Mouse (Mus musculus) layer of hippocampus, adult 2 months (tissue): ENCODE results near the gene DXBay18. TPM values are rescaled to one million over a fixed set of nuclear protein-coding genes. Genes with fewer than 3 reads are reported as not detected.
"Not testable (repeated sequence)": the region's sequence is repeated elsewhere in the genome, so short reads cannot be mapped to it uniquely, and the experiment has no call there.

Source experiments
- DNase-seq, 2 experiments: peaks; one replicate each; pipeline ENCODE4 v3.0.0; 2022; ENCODE audit warnings: low spot score in 2 of 2
- H3K27ac ChIP-seq: fragments of 200-600 bp; 2 replicates; pipeline ENCODE4 v1.8.1; 2022
- H3K4me3 ChIP-seq: fragments of 200-600 bp; 2 replicates; pipeline ENCODE4 v1.8.1; 2022; ENCODE audit warnings: mild to moderate bottlenecking
- long read RNA-seq, 2 experiments: library from polyadenylated mRNA; stranded (forward); transcript quantifications; one replicate each; pipeline ENCODE4 v2.0.0; 2021; ENCODE audit warnings: borderline mapping rate in 2 of 2
- total RNA-seq, 2 experiments: library from RNA; stranded (reverse); gene quantifications; 2 replicates each; pipeline ENCODE4 v1.2.3; 2021

The DXBay18 gene
- under 1 TPM in 1 of 2 experiments, not detected in 1; 0.91 TPM for total RNA-seq
- long read RNA-seq, experiment 1, partial matches to known transcripts = 1 of 2 reads
- long read RNA-seq, experiment 1, other reads (novel, unspliced or antisense) = 1 of 2 reads
- long read RNA-seq, experiment 2, partial matches to known transcripts = 2 of 2 reads
- long read RNA-seq, experiment 2, other reads (novel, unspliced or antisense) = 0 of 2 reads

DNA sequence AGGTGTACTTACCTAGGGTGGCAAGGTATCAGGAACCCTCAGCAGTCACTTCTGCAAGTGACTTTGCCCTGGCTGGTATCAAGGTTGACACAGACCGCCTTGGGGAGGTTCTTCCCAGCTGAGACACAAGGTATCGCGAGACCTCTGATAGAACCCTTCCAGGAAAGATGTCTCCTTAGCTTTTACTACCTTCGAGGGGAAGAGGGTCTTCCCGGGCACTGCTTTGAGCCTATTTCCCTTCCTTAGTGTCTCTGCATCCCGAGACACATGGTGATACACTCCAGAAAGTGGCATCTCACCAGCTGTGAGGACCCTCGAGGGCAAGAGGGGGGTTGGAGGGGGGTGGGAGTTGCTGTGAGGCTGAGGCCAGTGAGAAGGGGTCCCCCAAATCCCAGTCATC lies at the start of gene DXBay18:
TSS of gene DXBay18 (minus strand) at position 101 of the 400 bp plus-strand sequence.
- not testable (repeated sequence) for H3K27ac ChIP-seq, DNase-seq, H3K4me3 ChIP-seq

DNA sequence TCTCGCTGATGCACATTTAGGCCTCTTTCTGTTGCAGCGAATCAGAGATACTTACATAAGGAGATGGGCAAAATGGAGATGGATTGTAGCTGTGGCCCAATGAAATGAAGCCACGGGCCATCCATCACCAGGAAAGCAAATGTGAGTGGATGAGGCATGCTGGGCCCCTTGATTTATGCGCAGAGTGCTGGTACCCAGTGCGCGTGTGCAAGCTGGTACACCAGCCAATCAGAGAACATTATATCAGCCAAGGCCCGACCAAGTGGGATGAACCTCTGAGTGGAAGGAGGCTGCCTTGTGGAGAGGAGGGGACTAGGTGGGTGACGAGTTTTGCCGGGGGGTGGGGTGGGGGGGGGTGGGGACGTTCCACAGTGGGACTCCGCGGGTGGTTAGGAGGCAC lies 42.7 kb upstream of the DXBay18 start, which contains the start of gene Xlr3b:
TSS of gene Xlr3b (plus strand) at position 274 of the 400 bp plus-strand sequence.
- H3K4me3 ChIP-seq, H3K27ac ChIP-seq, DNase-seq: not testable (repeated sequence)

DNA sequence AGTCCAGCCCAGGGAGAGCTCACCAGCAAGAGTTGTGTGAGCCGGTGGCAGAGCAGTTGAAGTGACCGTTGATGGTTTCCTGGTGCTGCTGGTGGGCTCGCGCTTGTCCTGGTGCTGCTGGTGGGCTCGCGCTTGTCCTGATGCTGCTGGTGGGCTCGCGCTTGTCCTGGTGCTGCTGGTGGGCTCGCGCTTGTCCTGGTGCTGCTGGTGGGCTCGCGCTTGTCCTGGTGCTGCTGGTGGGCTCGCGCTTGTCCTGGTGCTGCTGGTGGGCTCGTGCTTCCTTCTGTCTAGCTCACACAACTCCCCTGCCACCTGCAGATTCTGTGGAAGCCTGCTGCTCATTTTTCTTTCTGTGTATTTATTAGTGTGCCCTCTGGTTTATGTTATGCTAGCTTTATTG lies 27.6 kb upstream of the DXBay18 start, which contains the start of gene Spin2d:
TSS of gene Spin2d (minus strand) at position 101 of the 400 bp plus-strand sequence.
- not testable (repeated sequence) for H3K4me3 ChIP-seq, DNase-seq, H3K27ac ChIP-seq

DNA sequence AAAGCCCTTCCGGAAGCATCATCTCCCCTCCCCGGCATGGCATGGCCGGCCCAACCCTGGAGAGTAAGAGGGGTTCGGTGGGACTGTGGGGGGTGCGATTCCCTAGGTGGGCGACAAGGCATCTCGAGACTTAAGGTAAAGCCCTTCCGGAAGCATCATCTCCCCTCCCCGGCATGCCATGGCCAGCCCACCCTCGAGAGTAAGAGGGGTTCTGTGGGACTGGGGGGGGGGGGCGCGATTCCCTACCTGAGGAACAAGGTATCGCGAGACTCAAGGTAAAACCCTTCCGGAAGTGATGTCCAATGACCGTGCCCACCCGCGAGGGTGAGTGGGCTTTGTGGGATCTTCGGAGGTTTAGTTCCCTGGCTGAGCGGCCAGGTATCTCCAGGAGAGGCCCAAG lies 754 bp downstream of the DXBay18 start, which contains the start of gene Xlr5b:
TSS of gene Xlr5b (plus strand) at position 301 of the 400 bp plus-strand sequence.
- H3K27ac ChIP-seq, H3K4me3 ChIP-seq, DNase-seq: not testable (repeated sequence)

DNA sequence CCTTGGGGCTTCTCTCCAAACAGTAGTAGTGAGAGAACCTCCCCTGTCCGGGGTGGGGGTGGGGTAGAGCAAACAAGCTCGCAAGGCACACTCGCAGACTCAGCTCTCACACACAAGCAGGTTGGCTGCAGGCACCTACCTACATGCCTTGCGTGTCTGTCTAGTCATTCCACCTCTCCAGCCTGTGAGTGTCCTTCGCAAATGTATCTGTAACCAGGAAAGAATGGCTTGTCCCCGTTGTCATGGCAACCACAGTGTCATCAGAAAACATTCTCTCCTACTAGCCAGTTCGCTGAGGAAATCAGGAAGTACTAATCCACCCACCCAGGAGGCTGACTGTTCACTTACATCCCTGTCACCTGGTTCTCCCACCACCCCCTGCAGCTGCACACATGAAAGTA lies 6.0 kb downstream of the DXBay18 start:
- not testable (repeated sequence) for DNase-seq, H3K27ac ChIP-seq, H3K4me3 ChIP-seq

DNA sequence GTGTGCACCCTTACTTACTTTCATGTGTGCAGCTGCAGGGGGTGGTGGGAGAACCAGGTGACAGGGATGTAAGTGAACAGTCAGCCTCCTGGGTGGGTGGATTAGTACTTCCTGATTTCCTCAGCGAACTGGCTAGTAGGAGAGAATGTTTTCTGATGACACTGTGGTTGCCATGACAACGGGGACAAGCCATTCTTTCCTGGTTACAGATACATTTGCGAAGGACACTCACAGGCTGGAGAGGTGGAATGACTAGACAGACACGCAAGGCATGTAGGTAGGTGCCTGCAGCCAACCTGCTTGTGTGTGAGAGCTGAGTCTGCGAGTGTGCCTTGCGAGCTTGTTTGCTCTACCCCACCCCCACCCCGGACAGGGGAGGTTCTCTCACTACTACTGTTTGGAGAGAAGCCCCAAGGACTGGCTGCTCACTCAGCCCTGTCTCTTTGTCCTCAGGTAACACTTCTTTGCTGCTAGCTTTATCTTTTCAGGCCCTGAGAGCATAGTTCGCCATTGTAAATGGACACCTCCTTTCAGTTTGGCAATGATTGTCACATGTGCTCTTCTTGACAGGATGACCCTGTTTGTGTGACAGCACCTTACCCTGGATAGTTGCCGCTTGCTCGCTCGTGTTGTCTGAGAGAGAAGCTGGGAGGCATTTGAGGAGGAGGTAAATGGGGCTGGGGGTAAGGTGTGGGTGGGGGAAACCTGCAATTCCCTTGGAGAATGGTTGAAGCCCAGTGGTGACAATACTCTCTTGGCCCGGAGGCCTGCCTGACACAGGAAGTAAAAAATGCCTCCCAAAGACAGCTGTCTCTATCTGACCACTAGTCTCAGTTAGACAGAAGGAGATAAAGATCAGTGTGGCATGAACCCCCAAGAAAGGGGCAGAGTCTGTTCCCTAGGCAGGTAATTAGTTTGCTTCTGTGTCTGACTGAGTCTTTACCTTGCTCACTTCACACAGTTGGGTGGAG lies 26.1 kb downstream of the DXBay18 start:
- not testable (repeated sequence) for H3K4me3 ChIP-seq, H3K27ac ChIP-seq, DNase-seq

DNA sequence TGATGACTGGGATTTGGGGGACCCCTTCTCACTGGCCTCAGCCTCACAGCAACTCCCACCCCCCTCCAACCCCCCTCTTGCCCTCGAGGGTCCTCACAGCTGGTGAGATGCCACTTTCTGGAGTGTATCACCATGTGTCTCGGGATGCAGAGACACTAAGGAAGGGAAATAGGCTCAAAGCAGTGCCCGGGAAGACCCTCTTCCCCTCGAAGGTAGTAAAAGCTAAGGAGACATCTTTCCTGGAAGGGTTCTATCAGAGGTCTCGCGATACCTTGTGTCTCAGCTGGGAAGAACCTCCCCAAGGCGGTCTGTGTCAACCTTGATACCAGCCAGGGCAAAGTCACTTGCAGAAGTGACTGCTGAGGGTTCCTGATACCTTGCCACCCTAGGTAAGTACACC lies 32.5 kb downstream of the DXBay18 start, which contains the start of gene Gm14685:
TSS of gene Gm14685 (plus strand) at position 301 of the 400 bp plus-strand sequence.
- DNase-seq, H3K27ac ChIP-seq, H3K4me3 ChIP-seq: not testable (repeated sequence)

DNA sequence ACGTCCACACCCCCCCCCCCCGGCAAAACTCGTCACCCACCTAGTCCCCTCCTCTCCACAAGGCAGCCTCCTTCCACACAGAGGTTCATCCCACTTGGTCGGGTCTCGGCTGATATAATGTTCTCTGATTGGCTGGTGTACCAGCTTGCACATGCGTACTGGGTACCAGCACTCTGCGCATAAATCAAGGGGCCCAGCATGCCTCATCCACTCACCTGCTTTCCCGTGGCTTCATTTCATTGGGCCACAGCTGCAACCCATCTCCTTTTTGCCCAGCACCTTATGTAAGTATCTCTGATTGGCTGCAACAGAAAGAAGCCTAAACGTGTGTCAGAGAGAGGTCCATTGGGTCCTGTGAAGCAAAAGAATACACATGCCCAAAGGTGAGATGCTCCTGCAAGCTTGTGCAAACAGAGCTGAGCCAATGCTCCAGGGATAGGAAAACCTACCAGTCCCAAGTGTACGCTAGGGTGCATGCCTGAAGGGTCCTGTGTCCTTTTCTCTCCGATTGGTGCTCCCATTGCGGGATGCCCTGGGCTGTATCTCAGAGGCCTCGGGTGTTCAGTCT lies 52.2 kb downstream of the DXBay18 start, which contains the start of gene Xlr3a:
TSS of gene Xlr3a (minus strand) at position 155 of the 568 bp plus-strand sequence.
- not testable (repeated sequence) for H3K4me3 ChIP-seq, DNase-seq, H3K27ac ChIP-seq

Other genes starting within 250 kb of the DXBay18 start
- 10 to 100 TPM; 49.0 to 55.4 TPM for gene Cetn2, start 231.0 kb downstream of the DXBay18 start, total RNA-seq
- 10 to 100 TPM; 21.3 to 22.1 TPM for gene Nsdhl, start 230.9 kb downstream of the DXBay18 start, total RNA-seq
- gene Zfp185, start 162.1 kb downstream of the DXBay18 start, total RNA-seq = 1 to 10 TPM; 1.4 to 1.5 TPM
- under 1 TPM in 1 of 2 experiments, not detected in 1; 0.54 TPM for gene Pnma5, start 112.3 kb downstream of the DXBay18 start, total RNA-seq
- 10 to 100 TPM; 20.3 to 23.3 TPM for gene Pnma3, start 84.7 kb downstream of the DXBay18 start, total RNA-seq
- gene Xlr4a, start 67.0 kb downstream of the DXBay18 start, total RNA-seq = not detected
- gene Xlr3a, start 52.4 kb downstream of the DXBay18 start, total RNA-seq = 1 to 10 TPM in 1 of 2 experiments, not detected in 1; 1.7 TPM
- gene Gm14685, start 32.4 kb downstream of the DXBay18 start, total RNA-seq = 1 to 10 TPM; 2.9 to 3.1 TPM
- not detected for gene Xlr5b, start 654 bp downstream of the DXBay18 start, total RNA-seq
- not detected for gene Spin2d, start 27.5 kb upstream of the DXBay18 start, total RNA-seq
- gene Xlr3b, start 42.8 kb upstream of the DXBay18 start, total RNA-seq = 1 to 10 TPM in 1 of 2 experiments, under 1 TPM in 1; 0.15 to 1.7 TPM
- gene Xlr4b, start 64.9 kb upstream of the DXBay18 start, total RNA-seq = not detected
- 10 to 100 TPM; 12.9 to 14.0 TPM for gene F8a, start 78.8 kb upstream of the DXBay18 start, total RNA-seq
- not detected for gene Xlr4c, start 93.7 kb upstream of the DXBay18 start, total RNA-seq
- gene Xlr3c, start 115.9 kb upstream of the DXBay18 start, total RNA-seq = not detected
- gene Xlr5a, start 143.5 kb upstream of the DXBay18 start, total RNA-seq = not detected
- gene Xlr5c, start 143.5 kb upstream of the DXBay18 start, total RNA-seq = not detected
- not detected for gene Gm45015, start 187.4 kb upstream of the DXBay18 start, total RNA-seq
- 10 to 100 TPM; 11.0 to 11.9 TPM for gene Zfp275, start 193.2 kb upstream of the DXBay18 start, total RNA-seq
- not detected for gene Gm18336, start 249.3 kb upstream of the DXBay18 start, total RNA-seq